Mouse (Mus musculus) MEL-GATA-1-ER (cell line): ENCODE results near the gene Epb41l4b.

Experiments
- DNase-seq: peaks from one replicate; pipeline ENCODE4 v3.0.0-alpha.2; 2012; ENCODE audit warnings: low read depth; ENCODE audit errors: extremely low read depth

Gene Epb41l4b

GRCm38 (mm10) chr4:57114617-57115592 lies 28.3 kb downstream of the Epb41l4b start:
- DNase-seq = no peak

- DNase-seq = no peak
These were observed 29.6 kb downstream of the Epb41l4b start for GRCm38 (mm10) chr4:57113472-57114216.

GRCm38 (mm10) chr4:57111992-57112540 lies 31.2 kb downstream of the Epb41l4b start:
- no peak for DNase-seq

- DNase-seq = no peak
These were observed 31.8 kb downstream of the Epb41l4b start for GRCm38 (mm10) chr4:57111411-57111810.

GRCm38 (mm10) chr4:57109543-57109942 lies 33.7 kb downstream of the Epb41l4b start:
- DNase-seq = no peak

GRCm38 (mm10) chr4:57105339-57105738 lies 37.9 kb downstream of the Epb41l4b start:
- DNase-seq = no peak

- no peak for DNase-seq
These were observed 39.4 kb downstream of the Epb41l4b start for GRCm38 (mm10) chr4:57103830-57104229.

- no peak for DNase-seq
These were observed 42.1 kb downstream of the Epb41l4b start for GRCm38 (mm10) chr4:57101095-57101494.

- DNase-seq = no peak
These were observed 45.8 kb downstream of the Epb41l4b start for GRCm38 (mm10) chr4:57097411-57097810.

- no peak for DNase-seq
These were observed 47.7 kb downstream of the Epb41l4b start for GRCm38 (mm10) chr4:57095569-57095968.

GRCm38 (mm10) chr4:57091363-57091762 lies 51.9 kb downstream of the Epb41l4b start:
- DNase-seq = no peak

- DNase-seq = no peak
These were observed 54.9 kb downstream of the Epb41l4b start for GRCm38 (mm10) chr4:57088301-57088700.

GRCm38 (mm10) chr4:57085750-57086400 lies 57.4 kb downstream of the Epb41l4b start:
- DNase-seq = no peak

- DNase-seq = no peak
These were observed 59.6 kb downstream of the Epb41l4b start for GRCm38 (mm10) chr4:57083653-57084052.

GRCm38 (mm10) chr4:57082775-57083428 lies 60.3 kb downstream of the Epb41l4b start:
- DNase-seq = no peak

GRCm38 (mm10) chr4:57081463-57081862 lies 61.8 kb downstream of the Epb41l4b start:
- no peak for DNase-seq

GRCm38 (mm10) chr4:57073843-57074242 lies 69.4 kb downstream of the Epb41l4b start:
- DNase-seq = no peak

- DNase-seq = no peak
These were observed 70.1 kb downstream of the Epb41l4b start for GRCm38 (mm10) chr4:57073174-57073573.

- no peak for DNase-seq
These were observed 72.6 kb downstream of the Epb41l4b start for GRCm38 (mm10) chr4:57070640-57071039.

- no peak for DNase-seq
These were observed 74.8 kb downstream of the Epb41l4b start for GRCm38 (mm10) chr4:57068397-57068796.

- no peak for DNase-seq
These were observed 75.4 kb downstream of the Epb41l4b start for GRCm38 (mm10) chr4:57067801-57068200.
